Mouse (Mus musculus): ENCODE data around the gene Zfp62. TPM values are rescaled to one million over a fixed set of nuclear protein-coding genes. Genes with fewer than 3 reads are reported as not detected.
"Not testable (repeated sequence)": the region's sequence is repeated elsewhere in the genome, so short reads cannot be mapped to it uniquely, and the experiment has no call there.

The Zfp62 gene
- 42.1 and 47.6 TPM in 2 replicates for polyA plus RNA-seq (2014; fragmentation: Nextera tagmentation; extraction: Ambion mirVana)

GRCm38 (mm10) chr11:49203129-49203768 lies at the start of gene Zfp62:
Gene Zfp62 (plus strand): TSS chr11:49203292.
- Histone ChIP-seq H3K4me3 (ENCODE audit: low read depth, low read length) (peak within 1 kb of the TSS; percentile 89), H3K27me3 (ENCODE audit: control insufficient read depth, insufficient read depth, low read length) (no peaks in the 10 kb centered on the region), H3K9ac (replicated peaks; ENCODE audit: low read depth, low read length) (peak within 1 kb of the TSS; percentile 98), H3K36me3 (ENCODE audit: control insufficient read depth, insufficient read depth, low read length) (peaks cover 9% of the 10 kb centered on the region; the same call in 1 of the 2 replicates), H3K9me3 (ENCODE audit: control insufficient read depth, low read depth, low read length) (no peaks in the 10 kb centered on the region), H3K27ac (ENCODE audit: low read length) (peak within 1 kb of the TSS; percentile 99), H3K4me2 (replicated peaks; ENCODE audit: low read depth, low read length) (peak within 1 kb of the TSS; percentile 86), H3K4me1 (ENCODE audit: control insufficient read depth, insufficient read depth, low read length) (peaks cover 6% of the 10 kb centered on the region; the same call in 1 of the 2 replicates)
- under 1% methylated on average over 44 of the region's 47 CpGs for WGBS
- peak; percentile 91 for ATAC-seq (ENCODE audit: insufficient number of reproducible peaks, insufficient read depth, low FRiP score, low read depth)

- 86% methylated on average over 1 of the region's 1 CpGs for WGBS
Measured at GRCm38 (mm10) chr11:49154077-49154476, 49.0 kb upstream of the Zfp62 start, which contains the start of gene Olfr1394. Gene Olfr1394 (plus strand): TSS chr11:49154377.

GRCm38 (mm10) chr11:49156821-49157814 lies 46.0 kb upstream of the Zfp62 start:
- Histone ChIP-seq H3K4me2 (replicated peaks; ENCODE audit: low read depth, low read length) (no peak overlapping the region), H3K9me3 (ENCODE audit: control insufficient read depth, low read depth, low read length) (no peaks in the 10 kb centered on the region), H3K36me3 (ENCODE audit: control insufficient read depth, insufficient read depth, low read length) (no peaks in the 10 kb centered on the region), H3K9ac (replicated peaks; ENCODE audit: low read depth, low read length) (no peak overlapping the region), H3K27me3 (ENCODE audit: control insufficient read depth, insufficient read depth, low read length) (no peaks in the 10 kb centered on the region), H3K27ac (ENCODE audit: low read length) (no peak overlapping the region), H3K4me1 (ENCODE audit: control insufficient read depth, insufficient read depth, low read length) (no peaks in the 10 kb centered on the region), H3K4me3 (ENCODE audit: low read depth, low read length) (no peak overlapping the region)
- 81% methylated on average over 2 of the region's 2 CpGs for WGBS
- ATAC-seq (ENCODE audit: insufficient number of reproducible peaks, insufficient read depth, low FRiP score, low read depth), result no peak

More at GRCm38 (mm10) chr11:49154077-49154476, 49.0 kb upstream of the Zfp62 start, which contains the start of gene Olfr1394:
- ATAC-seq (ENCODE audit: insufficient number of reproducible peaks, insufficient read depth, low FRiP score, low read depth), result no peak
- H3K4me1 ChIP-seq (ENCODE audit: control insufficient read depth, insufficient read depth, low read length), result no peaks in the 10 kb centered on the region
- no peaks in the 10 kb centered on the region for H3K36me3 ChIP-seq (ENCODE audit: control insufficient read depth, insufficient read depth, low read length)
- no peaks in the 10 kb centered on the region for H3K9me3 ChIP-seq (ENCODE audit: control insufficient read depth, low read depth, low read length)
- no peak within 1 kb of the TSS for H3K27ac ChIP-seq (ENCODE audit: low read length)
- H3K27me3 ChIP-seq (ENCODE audit: control insufficient read depth, insufficient read depth, low read length), result no peaks in the 10 kb centered on the region
- H3K4me2 ChIP-seq (replicated peaks; ENCODE audit: low read depth, low read length), result no peak within 1 kb of the TSS
- no peak within 1 kb of the TSS for H3K9ac ChIP-seq (replicated peaks; ENCODE audit: low read depth, low read length)
- no peak within 1 kb of the TSS for H3K4me3 ChIP-seq (ENCODE audit: low read depth, low read length)

- Histone ChIP-seq H3K27ac (ENCODE audit: low read length) (no peak overlapping the region), H3K27me3 (ENCODE audit: control insufficient read depth, insufficient read depth, low read length) (0 out of 2 replicates have a peak, but pooled peaks cover 4% of the 10 kb centered on the region), H3K9me3 (ENCODE audit: control insufficient read depth, low read depth, low read length) (peaks cover 6% of the 10 kb centered on the region; the same call in 1 of the 2 replicates), H3K9ac (replicated peaks; ENCODE audit: low read depth, low read length) (no peak overlapping the region), H3K4me2 (replicated peaks; ENCODE audit: low read depth, low read length) (peak overlapping the region; percentile 51), H3K4me1 (ENCODE audit: control insufficient read depth, insufficient read depth, low read length) (no peaks in the 10 kb centered on the region), H3K36me3 (ENCODE audit: control insufficient read depth, insufficient read depth, low read length) (no peaks in the 10 kb centered on the region), H3K4me3 (ENCODE audit: low read depth, low read length) (peak overlapping the region; percentile 21)
- peak; percentile 37; the same call in 1 of the 2 replicates for ATAC-seq (ENCODE audit: insufficient number of reproducible peaks, insufficient read depth, low FRiP score, low read depth)
- WGBS, result 6% methylated on average over 47 of the region's 50 CpGs
Measured at GRCm38 (mm10) chr11:49168839-49169611, 34.1 kb upstream of the Zfp62 start.

GRCm38 (mm10) chr11:49170576-49170975 lies 32.5 kb upstream of the Zfp62 start:
- Histone ChIP-seq H3K27me3 (ENCODE audit: control insufficient read depth, insufficient read depth, low read length) (0 out of 2 replicates have a peak, but pooled peaks cover 4% of the 10 kb centered on the region), H3K9ac (replicated peaks; ENCODE audit: low read depth, low read length) (no peak overlapping the region), H3K27ac (ENCODE audit: low read length) (no peak overlapping the region), H3K4me3 (ENCODE audit: low read depth, low read length) (no peak overlapping the region), H3K36me3 (ENCODE audit: control insufficient read depth, insufficient read depth, low read length) (no peaks in the 10 kb centered on the region), H3K9me3 (ENCODE audit: control insufficient read depth, low read depth, low read length) (peaks cover 6% of the 10 kb centered on the region; the same call in 1 of the 2 replicates), H3K4me1 (ENCODE audit: control insufficient read depth, insufficient read depth, low read length) (no peaks in the 10 kb centered on the region), H3K4me2 (replicated peaks; ENCODE audit: low read depth, low read length) (no peak overlapping the region)
- ATAC-seq (ENCODE audit: insufficient number of reproducible peaks, insufficient read depth, low FRiP score, low read depth), result no peak
- 95% methylated on average over 4 of the region's 4 CpGs for WGBS

- Histone ChIP-seq H3K4me2 (replicated peaks; ENCODE audit: low read depth, low read length) (no peak overlapping the region), H3K9me3 (ENCODE audit: control insufficient read depth, low read depth, low read length) (no peaks in the 10 kb centered on the region), H3K36me3 (ENCODE audit: control insufficient read depth, insufficient read depth, low read length) (no peaks in the 10 kb centered on the region), H3K4me1 (ENCODE audit: control insufficient read depth, insufficient read depth, low read length) (no peaks in the 10 kb centered on the region), H3K27me3 (ENCODE audit: control insufficient read depth, insufficient read depth, low read length) (0 out of 2 replicates have a peak, but pooled peaks cover 4% of the 10 kb centered on the region), H3K4me3 (ENCODE audit: low read depth, low read length) (no peak overlapping the region), H3K9ac (replicated peaks; ENCODE audit: low read depth, low read length) (no peak overlapping the region), H3K27ac (ENCODE audit: low read length) (no peak overlapping the region)
- 94% methylated on average over 8 of the region's 8 CpGs for WGBS
- no peak for ATAC-seq (ENCODE audit: insufficient number of reproducible peaks, insufficient read depth, low FRiP score, low read depth)
Measured at GRCm38 (mm10) chr11:49175345-49175744, 27.7 kb upstream of the Zfp62 start.

- H3K4me1 ChIP-seq (ENCODE audit: control insufficient read depth, insufficient read depth, low read length); H3K36me3 ChIP-seq (ENCODE audit: control insufficient read depth, insufficient read depth, low read length); H3K9ac ChIP-seq (replicated peaks; ENCODE audit: low read depth, low read length); H3K27ac ChIP-seq (ENCODE audit: low read length); ATAC-seq (ENCODE audit: insufficient number of reproducible peaks, insufficient read depth, low FRiP score, low read depth); H3K4me2 ChIP-seq (replicated peaks; ENCODE audit: low read depth, low read length); H3K9me3 ChIP-seq (ENCODE audit: control insufficient read depth, low read depth, low read length); H3K4me3 ChIP-seq (ENCODE audit: low read depth, low read length); H3K27me3 ChIP-seq (ENCODE audit: control insufficient read depth, insufficient read depth, low read length): not testable (repeated sequence)
- WGBS, result 70% methylated on average over 4 of the region's 4 CpGs
Measured at GRCm38 (mm10) chr11:49176047-49176779, 26.9 kb upstream of the Zfp62 start.

Measured in stomach, embryonic 14.5 days (tissue).